Mouse (Mus musculus): ENCODE measurements around the gene Smagp. TPM values are rescaled to one million over a fixed set of nuclear protein-coding genes. Genes with fewer than 3 reads are reported as not detected.

Smagp gene
- polyA plus RNA-seq, 1 experiment from 2014 or later = 37.7 TPM

- no peak overlapping the region for H3K9ac ChIP-seq
- H3K4me2 ChIP-seq (replicated peaks) = no peak overlapping the region
- H3K4me1 ChIP-seq (replicated peaks) = peaks cover 11% of the 10 kb centered on the region; the same call in 1 of the 2 replicates
- H3K36me3 ChIP-seq = no peaks in the 10 kb centered on the region
- H3K9me3 ChIP-seq = no peaks in the 10 kb centered on the region
- 86% methylated on average over 5 of the region's 5 CpGs for WGBS
- no peak overlapping the region for H3K27ac ChIP-seq
- H3K27me3 ChIP-seq (replicated peaks) = no peaks in the 10 kb centered on the region
- H3K4me3 ChIP-seq (replicated peaks) = no peak overlapping the region
- ATAC-seq = no peak
Observed at GRCm38 (mm10) chr15:100660805-100661204, 24.1 kb upstream of the Smagp start.

- Histone ChIP-seq H3K36me3 (no peaks in the 10 kb centered on the region), H3K27ac (no peak overlapping the region), H3K9ac (no peak overlapping the region), H3K4me2 (replicated peaks) (no peak overlapping the region), H3K9me3 (no peaks in the 10 kb centered on the region), H3K4me3 (replicated peaks) (no peak overlapping the region), H3K27me3 (replicated peaks) (no peaks in the 10 kb centered on the region), H3K4me1 (replicated peaks) (peaks cover 6% of the 10 kb centered on the region; the same call in 1 of the 2 replicates)
- ATAC-seq = no peak
- 87% methylated on average over 9 of the region's 9 CpGs for whole genome bisulfite sequencing
Observed at GRCm38 (mm10) chr15:100660306-100660705, 23.6 kb upstream of the Smagp start.

GRCm38 (mm10) chr15:100655201-100655600 lies 18.5 kb upstream of the Smagp start:
- H3K27ac ChIP-seq = no peak overlapping the region
- H3K36me3 ChIP-seq = no peaks in the 10 kb centered on the region
- 0 out of 2 replicates have a peak, but pooled peaks cover 2% of the 10 kb centered on the region for H3K4me1 ChIP-seq (replicated peaks)
- H3K9me3 ChIP-seq = no peaks in the 10 kb centered on the region
- no peak overlapping the region for H3K4me2 ChIP-seq (replicated peaks)
- no peak overlapping the region for H3K4me3 ChIP-seq (replicated peaks)
- no peaks in the 10 kb centered on the region for H3K27me3 ChIP-seq (replicated peaks)
- WGBS = 81% methylated on average over 5 of the region's 5 CpGs
- no peak overlapping the region for H3K9ac ChIP-seq
- ATAC-seq = no peak

DNA sequence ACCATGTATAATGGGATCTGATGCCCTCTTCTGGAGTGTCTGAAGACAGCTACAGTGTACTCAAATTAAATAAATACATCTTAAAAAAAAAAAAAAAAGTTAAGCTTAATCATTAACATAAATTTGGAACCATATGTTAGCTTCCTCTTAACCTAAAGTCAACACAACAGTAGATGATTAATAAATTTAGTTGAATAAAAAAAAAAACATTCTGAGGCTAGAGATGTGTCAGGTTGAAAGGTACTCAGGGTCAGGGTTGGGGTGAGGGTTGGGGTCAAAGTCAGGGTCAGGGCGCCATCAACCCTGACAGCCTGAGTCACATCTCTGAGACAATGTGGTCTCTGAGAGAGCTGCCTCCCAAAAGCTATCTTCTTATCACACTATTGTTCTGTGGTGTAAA lies 17.5 kb upstream of the Smagp start:
- Histone ChIP-seq H3K4me1 (replicated peaks) (0 out of 2 replicates have a peak, but pooled peaks cover 2% of the 10 kb centered on the region), H3K4me2 (replicated peaks) (no peak overlapping the region), H3K4me3 (replicated peaks) (no peak overlapping the region), H3K27ac (no peak overlapping the region), H3K9me3 (no peaks in the 10 kb centered on the region), H3K36me3 (no peaks in the 10 kb centered on the region), H3K9ac (no peak overlapping the region), H3K27me3 (replicated peaks) (no peaks in the 10 kb centered on the region)
- WGBS = 84% methylated on average over 1 of the region's 1 CpGs
- no peak for ATAC-seq

GRCm38 (mm10) chr15:100651610-100652009 lies 14.9 kb upstream of the Smagp start:
- H3K4me2 ChIP-seq (replicated peaks) = peak overlapping the region; percentile 20; the same call in 1 of the 2 replicates
- H3K27ac ChIP-seq = peak overlapping the region; percentile 17; the same call in 1 of the 2 replicates
- H3K9me3 ChIP-seq = no peaks in the 10 kb centered on the region
- no peaks in the 10 kb centered on the region for H3K27me3 ChIP-seq (replicated peaks)
- peak; percentile 92 for ATAC-seq
- 55% methylated on average over 9 of the region's 9 CpGs for whole genome bisulfite sequencing
- 0 out of 2 replicates have a peak, but pooled peaks cover 2% of the 10 kb centered on the region for H3K4me1 ChIP-seq (replicated peaks)
- no peaks in the 10 kb centered on the region for H3K36me3 ChIP-seq
- H3K4me3 ChIP-seq (replicated peaks) = no peak overlapping the region
- H3K9ac ChIP-seq = no peak overlapping the region

GRCm38 (mm10) chr15:100650111-100650510 lies 13.4 kb upstream of the Smagp start:
- 84% methylated on average over 10 of the region's 10 CpGs for WGBS
- no peak overlapping the region for H3K9ac ChIP-seq
- no peaks in the 10 kb centered on the region for H3K9me3 ChIP-seq
- H3K4me3 ChIP-seq (replicated peaks) = no peak overlapping the region
- 0 out of 2 replicates have a peak, but pooled peaks cover 2% of the 10 kb centered on the region for H3K4me1 ChIP-seq (replicated peaks)
- H3K27me3 ChIP-seq (replicated peaks) = no peaks in the 10 kb centered on the region
- ATAC-seq = no peak
- no peak overlapping the region for H3K4me2 ChIP-seq (replicated peaks)
- H3K27ac ChIP-seq = no peak overlapping the region
- no peaks in the 10 kb centered on the region for H3K36me3 ChIP-seq

DNA sequence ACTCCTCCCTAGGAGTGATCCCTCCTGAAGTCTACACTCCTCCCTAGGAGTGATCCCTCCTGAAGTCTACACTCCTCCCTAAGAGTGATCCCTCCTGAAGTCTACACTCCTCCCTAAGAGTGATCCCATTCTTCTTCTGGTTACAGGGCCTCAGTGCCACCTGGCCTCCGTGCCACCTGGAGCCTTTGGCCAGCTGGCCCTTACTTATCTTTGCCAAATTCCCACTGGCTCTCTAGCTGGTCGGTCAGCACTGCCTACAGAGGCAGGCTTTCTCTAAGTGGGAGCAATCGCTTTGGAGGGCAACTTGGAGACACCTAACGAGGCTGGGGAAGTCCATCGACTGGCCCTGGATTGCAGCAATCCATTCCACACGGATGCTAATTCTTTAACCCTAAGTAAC lies 9.4 kb upstream of the Smagp start:
- H3K4me2 ChIP-seq (replicated peaks) = no peak overlapping the region
- no peaks in the 10 kb centered on the region for H3K27me3 ChIP-seq (replicated peaks)
- no peak overlapping the region for H3K4me3 ChIP-seq (replicated peaks)
- 76% methylated on average over 6 of the region's 6 CpGs for WGBS
- no peak overlapping the region for H3K27ac ChIP-seq
- ATAC-seq = no peak
- H3K9me3 ChIP-seq = no peaks in the 10 kb centered on the region
- H3K9ac ChIP-seq = no peak overlapping the region
- no peaks in the 10 kb centered on the region for H3K36me3 ChIP-seq
- 0 out of 2 replicates have a peak, but pooled peaks cover under 1% of the 10 kb centered on the region for H3K4me1 ChIP-seq (replicated peaks)

DNA sequence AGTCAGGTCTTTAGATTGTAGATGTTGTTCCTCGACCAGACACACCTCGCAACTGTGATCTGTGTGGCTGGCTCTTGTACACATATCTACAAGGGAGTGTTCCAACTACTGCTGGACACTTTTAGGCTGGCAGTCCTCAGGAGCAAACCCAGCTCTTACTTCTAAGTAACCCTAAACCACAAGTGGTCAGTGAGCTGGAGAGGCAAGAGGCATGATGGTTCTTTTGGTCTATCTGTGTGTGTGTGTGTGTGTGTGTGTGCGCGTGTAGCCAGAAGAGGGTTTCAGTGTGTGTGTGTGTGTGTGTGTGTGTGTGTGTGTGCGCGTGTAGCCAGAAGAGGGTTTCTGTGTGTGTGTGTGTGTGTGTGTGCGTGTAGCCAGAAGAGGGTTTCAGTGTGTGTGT lies 5.7 kb upstream of the Smagp start:
- Histone ChIP-seq H3K9me3 (no peaks in the 10 kb centered on the region), H3K4me1 (replicated peaks) (no peaks in the 10 kb centered on the region), H3K27me3 (replicated peaks) (peaks cover 7% of the 10 kb centered on the region; the same call in 1 of the 2 replicates), H3K36me3 (no peaks in the 10 kb centered on the region), H3K4me3 (replicated peaks) (no peak overlapping the region), H3K9ac (no peak overlapping the region), H3K4me2 (replicated peaks) (no peak overlapping the region), H3K27ac (no peak overlapping the region)
- WGBS = 90% methylated on average over 7 of the region's 7 CpGs
- no peak for ATAC-seq

DNA sequence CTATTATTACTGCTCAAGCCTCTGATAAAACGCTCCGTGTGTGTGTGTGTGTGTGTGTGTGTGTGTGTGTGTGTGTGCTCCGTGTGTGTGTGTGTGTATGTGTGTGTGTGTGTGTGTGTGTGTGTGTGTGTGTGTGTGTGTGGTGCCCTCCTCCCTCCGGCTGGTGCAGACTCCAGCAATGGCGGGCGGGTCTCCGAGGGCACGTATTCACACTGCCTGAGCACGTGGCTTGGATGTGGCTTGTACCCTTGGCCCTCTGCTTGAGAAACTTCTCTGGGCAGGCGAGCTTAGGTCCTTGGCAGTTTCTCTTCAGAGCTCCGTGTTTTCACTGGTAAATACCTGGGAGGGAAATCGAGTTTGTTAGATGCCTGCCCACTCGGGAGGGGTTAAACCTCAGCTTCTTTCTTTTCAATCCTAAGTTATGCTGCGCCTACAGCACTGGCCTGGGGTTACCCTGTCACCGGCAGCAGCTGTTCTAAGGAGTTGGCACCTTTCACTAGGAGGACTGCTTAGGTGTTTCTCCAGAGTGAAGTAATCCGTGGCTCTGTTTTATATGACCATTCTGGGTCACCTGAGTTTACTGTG lies 4.6 kb upstream of the Smagp start:
- Histone ChIP-seq H3K4me1 (replicated peaks) (0 out of 2 replicates have a peak, but pooled peaks cover 3% of the 10 kb centered on the region), H3K36me3 (no peaks in the 10 kb centered on the region), H3K9me3 (no peaks in the 10 kb centered on the region), H3K27me3 (replicated peaks) (peaks cover 17% of the 10 kb centered on the region), H3K9ac (no peak overlapping the region), H3K4me3 (replicated peaks) (no peak overlapping the region), H3K4me2 (replicated peaks) (no peak overlapping the region), H3K27ac (no peak overlapping the region)
- 66% methylated on average over 12 of the region's 16 CpGs for WGBS
- ATAC-seq = no peak

GRCm38 (mm10) chr15:100639972-100640750 lies 3.4 kb upstream of the Smagp start:
- 0 out of 2 replicates have a peak, but pooled peaks cover 3% of the 10 kb centered on the region for H3K4me1 ChIP-seq (replicated peaks)
- no peak overlapping the region for H3K9ac ChIP-seq
- H3K4me2 ChIP-seq (replicated peaks) = no peak overlapping the region
- H3K27ac ChIP-seq = no peak overlapping the region
- no peaks in the 10 kb centered on the region for H3K9me3 ChIP-seq
- H3K27me3 ChIP-seq (replicated peaks) = peaks cover 26% of the 10 kb centered on the region
- ATAC-seq = no peak; the same call in 1 of the 2 replicates
- H3K36me3 ChIP-seq = no peaks in the 10 kb centered on the region
- H3K4me3 ChIP-seq (replicated peaks) = no peak overlapping the region
- WGBS = 57% methylated on average over 16 of the region's 16 CpGs

DNA sequence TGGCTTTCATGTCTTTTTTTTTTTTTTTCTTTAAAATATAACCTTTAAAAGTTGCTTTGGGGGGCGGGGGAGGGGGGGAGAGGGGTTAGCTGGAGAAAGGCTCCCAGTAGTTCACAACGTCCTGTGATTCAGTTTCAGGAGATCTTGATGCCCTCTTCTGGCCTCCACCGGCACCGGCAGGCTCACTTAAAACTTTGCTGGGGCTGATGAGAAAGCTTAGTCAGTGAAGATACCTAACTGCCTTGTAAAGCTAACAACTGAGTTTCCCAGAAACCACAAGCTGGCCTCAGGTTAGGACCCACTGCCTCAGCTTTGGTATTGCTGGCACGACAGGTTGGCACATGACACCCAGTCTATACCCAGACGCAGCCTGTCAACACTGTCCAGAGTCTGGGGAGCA lies 921 bp upstream of the Smagp start:
- peaks cover 3% of the 10 kb centered on the region; the same call in 1 of the 2 replicates for H3K4me1 ChIP-seq (replicated peaks)
- 19% methylated on average over 6 of the region's 6 CpGs for WGBS
- H3K27ac ChIP-seq = no peak overlapping the region
- H3K9ac ChIP-seq = no peak overlapping the region
- no peak for ATAC-seq
- H3K27me3 ChIP-seq (replicated peaks) = peaks cover 28% of the 10 kb centered on the region
- H3K36me3 ChIP-seq = no peaks in the 10 kb centered on the region
- H3K9me3 ChIP-seq = no peaks in the 10 kb centered on the region
- peak overlapping the region; percentile 63; the same call in 1 of the 2 replicates for H3K4me3 ChIP-seq (replicated peaks)
- peak overlapping the region; percentile 94 for H3K4me2 ChIP-seq (replicated peaks)

- H3K36me3 ChIP-seq = no peaks in the 10 kb centered on the region
- no peaks in the 10 kb centered on the region for H3K9me3 ChIP-seq
- peak overlapping the region; percentile 94 for H3K4me2 ChIP-seq (replicated peaks)
- no peak for ATAC-seq
- peak overlapping the region; percentile 63 for H3K4me3 ChIP-seq (replicated peaks)
- peak overlapping the region; percentile 71 for H3K9ac ChIP-seq
- WGBS = 2% methylated on average over 38 of the region's 38 CpGs
- H3K4me1 ChIP-seq (replicated peaks) = peaks cover 3% of the 10 kb centered on the region; the same call in 1 of the 2 replicates
- peaks cover 28% of the 10 kb centered on the region for H3K27me3 ChIP-seq (replicated peaks)
- H3K27ac ChIP-seq = peak overlapping the region; percentile 77
Observed at GRCm38 (mm10) chr15:100635851-100636645, 692 bp downstream of the Smagp start.

All from intestine, embryonic 15.5 days (tissue).